Mouse (Mus musculus) myocyte (in vitro differentiated cells): ENCODE results near the gene Gp1bb.

ENCODE experiments used
- MYOD1 ChIP-seq, 3 experiments: IDR thresholded peaks; one replicate each; pipeline ENCODE4 v1.6.1; 2011; ENCODE audit warnings: control low read depth in 2 of 3, low read depth in 2 of 3, mild to moderate bottlenecking in 2 of 3, moderate library complexity in 1 of 3; ENCODE audit not compliant: insufficient read length in 2 of 3, control insufficient read depth in 1 of 3
- POLR2A ChIP-seq: IDR thresholded peaks from one replicate; pipeline ENCODE4 v1.6.1; 2011; ENCODE audit warnings: low read depth, mild to moderate bottlenecking, control low read depth, moderate library complexity; ENCODE audit not compliant: insufficient read length
- POLR2AphosphoS2 ChIP-seq: IDR thresholded peaks from one replicate; pipeline ENCODE4 v1.6.1; 2011; ENCODE audit warnings: low read depth, control low read depth; ENCODE audit not compliant: insufficient read length
- SRF ChIP-seq: IDR thresholded peaks from one replicate; pipeline ENCODE4 v1.6.1; 2011; ENCODE audit warnings: low read depth; ENCODE audit not compliant: control insufficient read depth, insufficient read length
- USF1 ChIP-seq: IDR thresholded peaks from one replicate; pipeline ENCODE4 v1.6.1; 2011; ENCODE audit warnings: low read depth, mild to moderate bottlenecking, control low read depth, moderate library complexity

DNA sequence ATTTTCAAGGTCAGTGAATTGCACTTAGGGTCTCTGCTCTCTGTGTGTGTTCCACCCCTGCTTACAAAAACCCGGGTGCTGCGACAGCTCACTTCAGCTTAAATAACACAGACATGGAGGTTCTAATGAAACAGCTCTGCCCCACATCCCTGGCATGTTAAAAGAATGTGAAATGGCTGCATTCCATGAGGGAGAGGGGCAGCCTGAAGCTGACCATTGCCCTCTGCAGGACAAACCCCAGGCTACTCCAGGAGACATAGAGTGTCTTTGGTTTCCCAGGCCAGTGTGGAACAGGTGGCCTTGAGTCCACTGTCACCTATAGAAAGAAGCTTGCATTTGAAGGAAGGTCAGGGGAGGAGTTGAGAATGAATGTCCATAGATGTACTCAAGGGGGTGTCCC lies 41.8 kb downstream of the Gp1bb start:
- TF ChIP-seq USF1 (no peak), POLR2A (no peak), SRF (no peak), MYOD1 (IDR thresholded peaks at IDR 0.05; ENCODE audit: control insufficient read depth in 1 of 3, insufficient read length in 2 of 3, low read depth in 2 of 3) (no peak), POLR2AphosphoS2 (no peak)
